Mouse (Mus musculus) stomach, postnatal 0 days (tissue): ENCODE measurements around the gene Cys1.

Experiments
- CTCF ChIP-seq: IDR thresholded peaks from 2 replicates; pipeline ENCODE4 v1.5.1; 2016; ENCODE audit warnings: antibody characterized with exemption, low read depth, mild to moderate bottlenecking, moderate library complexity
- EP300 ChIP-seq: optimal IDR thresholded peaks from 2 replicates; pipeline ENCODE3; 2016; ENCODE audit warnings: antibody characterized with exemption

- TF ChIP-seq EP300 (no peak), CTCF (peak; percentile 86)
Measured at GRCm38 (mm10) chr12:24707954-24708823, 26.6 kb upstream of the Cys1 start, which contains the start of gene Rrm2.
